Mouse (Mus musculus) kidney, postnatal 4 days (tissue): ENCODE measurements around the gene Glrx.
"Not testable (repeated sequence)": the region's sequence is repeated elsewhere in the genome, so short reads cannot be mapped to it uniquely, and the experiment has no call there.

Experiments
- DNase-seq, 2 experiments: peaks; one replicate each; pipeline ENCODE4 v3.0.0; 2021; ENCODE audit warnings: mixed read lengths in 2 of 2

Gene Glrx

DNA sequence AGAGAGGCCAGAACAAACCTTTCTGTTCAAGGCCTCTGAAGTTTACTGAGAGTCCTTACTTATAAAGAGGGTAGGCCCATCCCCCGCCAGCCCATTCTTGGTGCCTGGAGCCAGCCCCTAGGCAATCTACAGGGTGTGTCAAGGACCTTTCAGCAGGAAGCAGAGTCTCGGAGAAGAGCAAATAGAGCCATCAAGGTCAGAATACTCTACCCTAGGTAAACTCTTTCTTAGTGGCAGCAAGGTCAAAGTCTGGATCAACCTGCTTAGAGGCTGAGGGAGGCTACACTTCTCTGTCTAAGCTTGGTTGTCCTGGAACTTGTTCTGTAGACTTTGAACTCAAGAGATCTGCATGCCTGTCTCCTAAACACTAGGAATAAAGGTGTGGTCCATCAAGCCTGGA lies 4.2 kb upstream of the Glrx start:
- DNase-seq: no peak

GRCm38 (mm10) chr13:75838506-75838905 lies 1.2 kb upstream of the Glrx start:
- DNase-seq: no peak

DNA sequence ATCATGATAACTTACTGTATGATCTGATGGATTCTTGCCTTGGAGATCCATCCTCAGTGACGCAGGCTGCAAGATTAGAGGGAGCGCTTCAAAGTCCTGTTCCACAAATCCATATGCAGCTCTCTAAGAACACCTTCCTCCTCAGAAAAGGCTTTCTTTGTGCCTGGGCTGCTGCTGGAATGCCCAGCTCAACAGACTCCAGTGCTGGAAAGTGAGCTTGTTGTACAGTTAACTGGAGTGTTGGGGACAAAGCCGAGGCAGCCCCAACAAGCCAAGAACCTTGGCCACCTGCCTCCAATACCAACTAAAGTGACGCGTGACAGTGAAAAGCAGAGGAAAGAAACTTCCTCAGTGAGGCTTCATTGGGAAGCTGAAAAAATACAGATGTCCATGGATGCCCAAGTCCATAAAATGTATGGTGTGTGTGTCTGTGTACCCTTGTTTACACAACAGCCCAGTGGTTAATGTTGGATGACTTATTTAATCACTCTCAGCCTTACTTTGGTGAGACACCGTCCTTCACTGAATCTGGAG lies 1.2 kb downstream of the Glrx start:
- DNase-seq: peak in 1 of 2 experiments; percentile 12

DNA sequence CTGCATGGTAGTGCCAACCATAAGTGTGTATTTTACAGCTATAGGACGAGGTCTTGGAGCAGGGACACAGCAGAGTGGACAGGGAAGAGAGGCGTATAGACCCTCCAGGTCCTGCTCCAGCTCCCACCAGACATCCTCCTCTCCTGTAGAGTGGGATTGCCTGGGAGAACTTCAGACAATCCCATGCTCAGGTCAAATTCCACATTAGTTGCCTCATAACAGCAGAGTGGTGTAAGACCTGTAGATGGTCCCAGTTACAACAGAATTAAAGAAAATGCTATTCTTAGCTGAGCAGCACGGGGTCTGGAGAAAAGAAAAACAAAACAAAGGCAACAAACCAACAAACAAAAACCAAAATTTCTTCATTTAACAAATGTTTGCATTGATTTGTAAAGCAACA lies 2.3 kb downstream of the Glrx start:
- no peak for DNase-seq

DNA sequence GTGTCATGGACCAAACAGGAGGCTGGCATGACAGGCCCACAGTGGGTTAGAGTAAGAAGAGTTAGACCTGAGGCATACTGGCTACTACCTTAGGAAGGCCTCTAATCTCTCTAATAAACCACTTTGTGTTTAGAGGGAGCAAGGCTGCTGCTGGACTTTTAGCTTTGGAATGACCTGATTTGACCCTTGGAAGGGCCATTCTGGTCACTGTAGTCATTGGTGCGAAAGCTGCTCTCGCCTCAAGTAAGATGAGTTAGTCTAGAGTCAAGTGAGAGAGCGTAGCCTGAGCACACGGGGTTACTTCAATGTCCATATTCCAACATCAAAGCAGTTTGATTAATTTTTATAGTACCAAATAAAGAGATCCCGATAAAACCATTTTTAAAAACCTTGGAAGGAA lies 3.7 kb downstream of the Glrx start:
- DNase-seq: no peak

DNA sequence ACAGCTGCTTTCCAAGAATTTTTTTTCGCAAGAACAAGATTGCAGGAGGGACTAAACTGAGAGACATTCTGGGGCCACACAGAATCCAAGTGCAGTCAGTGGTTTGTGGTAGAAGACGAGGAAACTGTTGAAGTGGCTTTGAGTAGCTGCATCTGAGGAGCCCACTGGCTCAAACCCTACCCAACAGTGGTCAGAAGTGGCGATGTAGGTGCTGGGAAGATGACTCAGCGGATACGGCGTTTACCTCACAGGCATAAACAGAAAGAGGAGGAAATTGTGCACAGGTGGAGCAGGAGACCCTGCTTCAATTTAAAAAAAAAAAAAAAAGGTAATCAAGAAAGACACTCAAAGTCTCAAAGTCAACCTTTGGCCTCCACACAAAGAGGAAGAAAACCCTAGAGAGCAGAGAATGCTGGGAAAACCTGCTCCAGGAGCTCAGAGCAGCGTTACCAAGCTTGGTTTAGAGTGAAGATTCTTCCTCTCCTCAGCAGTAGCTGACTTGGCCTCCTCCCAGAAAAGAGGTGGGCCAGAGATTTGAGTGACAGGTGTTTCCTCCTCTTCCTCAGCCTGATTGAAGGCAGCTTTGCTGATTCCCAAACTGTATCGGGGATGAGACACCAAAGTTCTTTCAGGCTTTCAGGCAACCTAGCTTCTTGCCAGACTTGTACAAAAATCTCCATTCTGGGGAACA lies 4.5 kb downstream of the Glrx start:
- peak in 1 of 2 experiments; percentile 4 for DNase-seq

GRCm38 (mm10) chr13:75844833-75845518 lies 5.3 kb downstream of the Glrx start:
- no peak for DNase-seq

GRCm38 (mm10) chr13:75845519-75846166 lies 6.0 kb downstream of the Glrx start:
- no peak for DNase-seq

DNA sequence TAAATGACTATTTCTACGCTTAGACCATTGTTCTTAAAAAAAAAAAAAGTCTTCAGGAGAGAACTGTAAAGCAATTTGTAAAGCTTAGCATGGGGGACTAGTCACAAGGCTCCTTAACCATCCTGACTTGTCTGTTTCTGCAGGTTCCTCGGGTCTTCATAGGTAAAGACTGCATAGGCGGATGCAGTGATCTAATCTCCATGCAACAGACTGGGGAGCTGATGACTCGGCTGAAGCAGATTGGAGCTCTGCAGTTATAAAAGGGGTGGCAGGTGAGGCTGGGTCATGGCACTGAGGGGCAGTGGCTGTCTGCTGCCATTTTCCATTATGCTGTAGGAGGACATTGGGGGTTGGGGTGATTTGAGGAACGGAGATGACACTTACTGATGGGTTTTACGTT lies 7.4 kb downstream of the Glrx start:
- DNase-seq: no peak

GRCm38 (mm10) chr13:75852027-75852426 lies 12.4 kb downstream of the Glrx start:
- no peak for DNase-seq

- DNase-seq: no peak
These were observed 13.4 kb downstream of the Glrx start for GRCm38 (mm10) chr13:75853118-75853517.

- DNase-seq: no peak
These were observed 19.7 kb downstream of the Glrx start for GRCm38 (mm10) chr13:75859264-75859844.

GRCm38 (mm10) chr13:75865486-75866184 lies 26.0 kb downstream of the Glrx start:
- DNase-seq: no peak

GRCm38 (mm10) chr13:75867876-75868275 lies 28.2 kb downstream of the Glrx start:
- no peak for DNase-seq

DNA sequence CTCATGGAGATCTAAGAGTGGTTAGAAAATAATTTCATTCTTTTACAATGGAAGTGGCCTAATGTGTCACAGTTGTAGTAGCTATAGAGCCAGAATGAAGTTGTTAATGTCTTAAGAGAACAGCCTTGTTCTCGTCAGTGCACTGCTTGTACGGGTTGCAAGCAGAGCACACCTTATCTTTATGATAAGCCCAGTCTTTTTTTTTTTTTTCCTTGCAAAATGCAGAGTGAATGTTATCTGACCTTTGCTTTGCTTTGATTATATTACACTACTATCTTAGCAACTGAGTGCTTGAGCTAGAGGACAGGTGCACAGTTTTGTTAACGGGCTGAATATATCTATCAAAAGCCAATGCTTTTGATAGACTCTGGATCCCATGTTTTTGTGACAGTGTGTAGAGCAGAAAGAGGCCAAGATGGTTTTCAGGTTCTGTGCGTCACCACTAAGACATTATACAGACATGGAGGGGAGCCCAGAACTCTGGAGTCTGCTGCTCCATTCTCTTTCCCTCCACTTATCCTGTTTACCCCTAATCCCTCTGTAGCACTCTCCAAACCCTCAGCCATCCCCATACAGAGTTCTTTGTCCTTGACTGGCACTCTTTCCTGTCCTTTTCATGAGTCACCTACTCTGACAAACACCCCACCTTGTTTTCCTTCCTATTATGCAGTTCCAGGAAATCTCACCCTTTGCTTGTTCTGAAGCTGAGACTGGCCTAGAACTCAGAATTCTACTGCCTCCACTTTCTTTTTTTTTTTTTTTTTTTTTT lies 35.1 kb downstream of the Glrx start:
- DNase-seq: no peak

DNA sequence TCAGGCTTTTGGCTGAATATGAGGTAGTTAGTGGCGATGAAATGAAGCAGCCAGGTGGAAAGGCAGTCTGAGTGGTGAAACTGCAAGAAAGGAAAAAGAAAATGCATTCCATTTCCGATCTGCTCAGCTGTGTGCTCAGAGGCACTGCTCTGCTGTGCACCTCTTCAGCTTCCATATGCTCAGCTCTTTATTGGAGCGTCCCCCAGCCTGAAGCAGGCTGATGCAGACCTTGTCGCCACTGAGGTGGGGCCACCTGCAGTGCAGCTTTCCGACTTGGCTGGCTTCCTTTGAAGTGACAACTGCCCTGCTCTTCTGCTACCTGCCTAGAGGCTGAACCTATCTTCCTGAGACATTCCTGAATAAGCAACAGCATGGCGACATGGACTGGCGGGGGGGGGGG lies 36.5 kb downstream of the Glrx start:
- DNase-seq: not testable (repeated sequence)

DNA sequence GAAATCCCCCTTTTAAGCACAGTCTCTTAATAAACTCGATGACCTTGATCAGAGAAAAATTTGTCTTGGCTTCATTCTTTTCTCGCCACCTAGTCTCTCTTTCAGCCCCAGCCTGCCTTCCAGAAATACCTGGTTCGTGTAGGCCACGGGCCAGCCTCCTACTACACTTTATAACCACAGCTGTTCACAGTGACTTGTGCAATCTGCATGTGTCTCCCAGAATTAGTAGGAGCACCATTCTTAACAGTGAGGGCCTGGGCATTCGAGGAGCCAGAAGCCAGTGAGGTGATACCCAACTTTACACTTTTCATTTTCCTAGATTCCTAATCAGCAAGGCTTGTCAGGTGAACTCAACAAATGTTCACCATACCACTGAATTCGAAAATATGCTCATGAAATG lies 36.9 kb downstream of the Glrx start:
- DNase-seq: no peak

GRCm38 (mm10) chr13:75877907-75878306 lies 38.2 kb downstream of the Glrx start:
- peak in 1 of 2 experiments; percentile 29 for DNase-seq

DNA sequence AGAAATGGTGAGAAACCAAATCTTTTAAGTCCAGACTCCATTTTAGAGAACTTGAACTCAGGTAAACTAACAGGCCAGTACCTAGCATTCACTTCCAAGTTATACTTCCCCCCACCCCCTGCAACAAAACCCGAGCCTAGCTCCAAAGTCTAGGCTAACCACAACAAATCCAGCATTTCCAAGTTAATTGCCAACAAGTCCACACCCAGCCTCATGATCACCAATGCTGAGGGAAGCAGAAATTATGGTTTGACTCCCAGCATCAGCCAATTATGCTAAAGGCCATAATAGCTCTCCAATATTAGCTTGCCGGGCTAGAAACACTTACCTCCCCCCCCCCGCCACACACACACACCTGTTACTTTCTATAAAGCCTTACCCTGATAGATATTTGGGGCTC lies 40.1 kb downstream of the Glrx start:
- DNase-seq: no peak

- DNase-seq: no peak
These were observed 40.8 kb downstream of the Glrx start for GRCm38 (mm10) chr13:75880501-75880900.

GRCm38 (mm10) chr13:75883792-75884191 lies 44.1 kb downstream of the Glrx start:
- DNase-seq: no peak

DNA sequence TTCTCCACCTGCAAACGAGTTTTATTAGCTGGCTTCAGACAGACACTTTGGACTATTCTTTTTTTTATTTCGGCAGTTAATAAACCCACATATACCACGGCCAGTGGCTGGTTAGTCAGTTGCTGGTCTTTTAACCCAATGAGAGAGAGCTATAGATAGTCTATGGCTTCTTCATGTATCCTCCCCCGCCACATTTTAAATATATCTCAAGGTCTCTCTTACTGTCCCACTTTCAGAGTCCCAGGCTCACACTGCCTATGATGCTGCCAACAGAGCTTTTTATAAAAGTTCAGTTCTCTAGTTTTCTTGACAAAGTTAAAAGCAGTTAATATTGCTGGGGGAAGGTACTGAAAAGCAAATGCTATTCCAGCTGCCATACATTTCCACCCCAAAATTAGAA lies 52.2 kb downstream of the Glrx start:
- no peak for DNase-seq
